Mouse (Mus musculus) heart, adult 2 months (tissue): Measurements from ENCODE around the gene Rbbp5.

Experiments used
- CTCF ChIP-seq: fragments of 200-600 bp; IDR thresholded peaks from 2 replicates; pipeline ENCODE4 v1.8.1; 2022; ENCODE audit warnings: antibody characterized with exemption, mild to moderate bottlenecking, moderate library complexity
- POLR2A ChIP-seq: fragments of 200-500 bp; IDR thresholded peaks from 2 replicates; pipeline ENCODE4 v1.6.1; 2011; ENCODE audit warnings: mild to moderate bottlenecking, low read depth, low read length, control low read depth; ENCODE audit not compliant: insufficient read depth

DNA sequence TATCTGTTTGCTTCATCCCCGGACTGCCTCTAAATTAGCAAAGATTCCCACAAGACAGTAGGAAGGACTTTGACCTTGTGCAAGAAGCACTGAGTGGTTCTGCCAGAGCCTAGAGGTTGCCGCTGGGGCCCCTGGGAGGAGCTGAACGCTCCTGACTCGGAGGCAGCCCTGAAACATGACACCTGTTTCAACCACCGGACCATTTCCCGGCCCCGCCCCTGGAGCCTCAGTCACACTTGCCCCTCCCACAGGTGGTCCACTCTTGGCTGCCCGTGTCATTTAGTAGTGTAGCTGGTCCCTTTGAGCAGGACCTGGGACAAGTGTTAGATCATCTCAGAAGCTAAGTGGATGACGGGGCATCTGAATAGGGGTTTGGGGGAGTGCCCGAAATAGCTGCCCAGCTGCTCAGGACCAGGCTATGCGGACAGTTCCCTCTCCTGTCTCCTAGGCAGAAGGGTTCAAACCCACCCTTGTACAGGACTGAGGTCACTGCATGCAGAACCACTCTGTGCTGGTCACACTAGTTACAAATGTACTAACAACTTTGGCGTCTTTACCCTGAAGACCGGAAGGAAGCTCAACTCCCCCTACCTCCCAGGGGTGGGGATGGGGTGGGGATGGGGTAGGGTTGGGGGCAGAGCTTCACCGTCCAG, 64.1 kb downstream of the Rbbp5 start:
- no peak for TF ChIP-seq CTCF
- no peak for TF ChIP-seq POLR2A
